Mouse (Mus musculus): ENCODE measurements around the gene Neurl1b.

Neurl1b gene

GRCm38 (mm10) chr17:26414523-26415354, at the start of gene Neurl1b:
Gene Neurl1b (plus strand): TSS chr17:26414829.
- DNase-seq, result peak; percentile 48 to 65

- DNase-seq, result no peak
These were observed 47.8 kb upstream of the Neurl1b start for GRCm38 (mm10) chr17:26366792-26367191.

- peak; percentile 77 to 80 for DNase-seq
These were observed 46.2 kb upstream of the Neurl1b start for GRCm38 (mm10) chr17:26368336-26368992.

GRCm38 (mm10) chr17:26370521-26371245, 43.9 kb upstream of the Neurl1b start:
- DNase-seq, result peak; percentile 38 to 55

GRCm38 (mm10) chr17:26371246-26371535, 43.4 kb upstream of the Neurl1b start:
- no peak for DNase-seq

- DNase-seq, result no peak
These were observed 41.4 kb upstream of the Neurl1b start for GRCm38 (mm10) chr17:26373211-26373610.

- DNase-seq, result no peak
These were observed 38.2 kb upstream of the Neurl1b start for GRCm38 (mm10) chr17:26376416-26376815.

GRCm38 (mm10) chr17:26376994-26377744, 37.5 kb upstream of the Neurl1b start:
- DNase-seq, result no peak

GRCm38 (mm10) chr17:26380280-26380985, 34.2 kb upstream of the Neurl1b start:
- no peak for DNase-seq

- no peak for DNase-seq
These were observed 33.6 kb upstream of the Neurl1b start for GRCm38 (mm10) chr17:26380986-26381446.

- DNase-seq, result no peak
These were observed 33.0 kb upstream of the Neurl1b start for GRCm38 (mm10) chr17:26381613-26382012.

GRCm38 (mm10) chr17:26382176-26382575, 32.5 kb upstream of the Neurl1b start:
- DNase-seq, result no peak

GRCm38 (mm10) chr17:26382687-26383086, 31.9 kb upstream of the Neurl1b start:
- no peak for DNase-seq

- no peak for DNase-seq
These were observed 30.5 kb upstream of the Neurl1b start for GRCm38 (mm10) chr17:26384111-26384510.

GRCm38 (mm10) chr17:26385252-26386130, 29.1 kb upstream of the Neurl1b start:
- DNase-seq, result peak; percentile 53 to 66

GRCm38 (mm10) chr17:26386131-26386481, 28.5 kb upstream of the Neurl1b start:
- no peak for DNase-seq

- DNase-seq, result no peak
These were observed 26.5 kb upstream of the Neurl1b start for GRCm38 (mm10) chr17:26388106-26388505.

GRCm38 (mm10) chr17:26389241-26389640, 25.4 kb upstream of the Neurl1b start:
- peak; percentile 41 to 45 for DNase-seq

GRCm38 (mm10) chr17:26390666-26391065, 24.0 kb upstream of the Neurl1b start:
- DNase-seq, result no peak

GRCm38 (mm10) chr17:26392355-26392754, 22.3 kb upstream of the Neurl1b start:
- no peak for DNase-seq

GRCm38 (mm10) chr17:26396765-26397164, 17.9 kb upstream of the Neurl1b start:
- no peak for DNase-seq
